Mouse (Mus musculus): ENCODE data around the gene Ppm1g. TPM values are rescaled to one million over a fixed set of nuclear protein-coding genes. Genes with fewer than 3 reads are reported as not detected.
A peak's percentile ranks its signal among the peaks of the same experiment; 100 is the strongest.

The Ppm1g gene
- polyA plus RNA-seq, 1 experiment, result 89.3 TPM

DNA sequence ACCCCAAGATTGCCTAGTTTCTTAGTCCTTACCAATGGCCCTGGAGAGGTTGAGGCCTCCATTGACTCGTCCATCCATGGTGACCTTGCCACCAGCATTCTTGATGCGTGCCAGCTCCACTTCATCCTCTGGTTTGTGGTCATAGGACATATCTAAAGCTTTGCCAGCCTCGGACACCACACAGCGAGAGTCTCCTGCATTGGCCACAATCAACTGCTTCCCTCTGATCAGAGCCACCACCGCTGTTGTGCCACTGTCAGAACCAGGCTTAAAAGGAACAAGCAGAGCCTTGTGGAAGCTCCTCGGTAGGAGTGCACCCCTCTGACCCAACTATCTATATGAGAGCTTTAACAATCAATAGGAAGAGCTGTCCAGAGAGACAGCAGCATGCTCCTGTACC, 16.1 kb downstream of the Ppm1g start:
- Histone ChIP-seq H3K36me3 (ENCODE audit: control insufficient read depth, insufficient read depth) (peaks cover 32% of the 10 kb centered on the region), H3K79me2 (ENCODE audit: control insufficient read depth, insufficient read depth) (peaks cover 25% of the 10 kb centered on the region)
- TF ChIP-seq POLR2A (IDR thresholded peaks at IDR 0.05; ENCODE audit: insufficient read length, low read depth), result no peak
- TF ChIP-seq MYOG (IDR thresholded peaks at IDR 0.05; ENCODE audit: control insufficient read depth in 1 of 3, insufficient read depth in 1 of 3, insufficient read length in 2 of 3, low read depth in 2 of 3), result no peak
- no peak for TF ChIP-seq MYOD1 (IDR thresholded peaks at IDR 0.05; ENCODE audit: control insufficient read depth in 1 of 3, insufficient read length in 2 of 3, low read depth in 2 of 3)
- TF ChIP-seq TCF3 (IDR thresholded peaks at IDR 0.05; ENCODE audit: insufficient read length, low read depth), result no peak
- no peak for TF ChIP-seq REST (IDR thresholded peaks at IDR 0.05; ENCODE audit: insufficient read depth, insufficient read length)

DNA sequence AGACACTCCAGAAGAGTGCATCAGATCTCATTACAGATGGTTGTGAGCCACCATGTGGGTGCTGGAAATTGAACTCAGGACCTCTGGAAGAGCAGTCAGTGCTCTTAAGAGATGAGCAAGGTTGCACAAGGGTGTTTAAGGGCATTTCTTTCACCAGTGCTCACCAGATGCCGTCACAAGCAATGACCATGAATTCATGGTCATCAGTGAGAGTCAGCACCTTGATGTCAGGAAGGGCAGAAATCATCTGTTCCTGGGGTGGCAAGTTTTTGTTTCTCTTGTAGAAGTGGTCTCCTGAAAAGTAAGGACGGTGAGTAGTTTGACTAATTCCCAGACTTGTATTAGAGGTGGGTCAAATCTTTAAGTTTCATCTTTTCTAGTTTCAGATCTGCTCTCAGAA, 16.6 kb downstream of the Ppm1g start:
- Histone ChIP-seq H3K27me3 (ENCODE audit: control insufficient read depth, insufficient read depth, insufficient read length) (no peaks in the 10 kb centered on the region), H3ac (ENCODE audit: control insufficient read depth, insufficient read length) (no peak overlapping the region), H3K4me2 (ENCODE audit: low read depth) (no peak overlapping the region), H3K36me3 (ENCODE audit: control insufficient read depth, insufficient read depth) (peaks cover 37% of the 10 kb centered on the region), H3K4me3 (no peak overlapping the region), H3K79me2 (ENCODE audit: control insufficient read depth, insufficient read depth) (peaks cover 20% of the 10 kb centered on the region)
- TF ChIP-seq POLR2AphosphoS2 (IDR thresholded peaks at IDR 0.05; ENCODE audit: insufficient read length, low read depth), result no peak
- no peak for TF ChIP-seq TCF3 (IDR thresholded peaks at IDR 0.05; ENCODE audit: insufficient read length, low read depth)
- TF ChIP-seq E2F4 (IDR thresholded peaks at IDR 0.05; ENCODE audit: insufficient read depth), result no peak
- TF ChIP-seq USF1 (IDR thresholded peaks at IDR 0.05; ENCODE audit: low read depth), result no peak
- no peak for TF ChIP-seq TCF12 (IDR thresholded peaks at IDR 0.05; ENCODE audit: insufficient read depth, poor library complexity, severe bottlenecking)
- TF ChIP-seq MYOD1 (IDR thresholded peaks at IDR 0.05; ENCODE audit: control insufficient read depth in 1 of 3, insufficient read length in 2 of 3, low read depth in 2 of 3), result no peak
- no peak for TF ChIP-seq SRF (IDR thresholded peaks at IDR 0.05; ENCODE audit: control insufficient read depth, insufficient read length, low read depth)

More for the DNA sequence above, 16.1 kb downstream of the Ppm1g start:
- Histone ChIP-seq H3K4me2 (ENCODE audit: low read depth) (no peak overlapping the region), H3ac (ENCODE audit: control insufficient read depth, insufficient read length) (no peak overlapping the region), H3K27me3 (ENCODE audit: control insufficient read depth, insufficient read depth, insufficient read length) (no peaks in the 10 kb centered on the region), H3K4me3 (no peak overlapping the region)

DNA sequence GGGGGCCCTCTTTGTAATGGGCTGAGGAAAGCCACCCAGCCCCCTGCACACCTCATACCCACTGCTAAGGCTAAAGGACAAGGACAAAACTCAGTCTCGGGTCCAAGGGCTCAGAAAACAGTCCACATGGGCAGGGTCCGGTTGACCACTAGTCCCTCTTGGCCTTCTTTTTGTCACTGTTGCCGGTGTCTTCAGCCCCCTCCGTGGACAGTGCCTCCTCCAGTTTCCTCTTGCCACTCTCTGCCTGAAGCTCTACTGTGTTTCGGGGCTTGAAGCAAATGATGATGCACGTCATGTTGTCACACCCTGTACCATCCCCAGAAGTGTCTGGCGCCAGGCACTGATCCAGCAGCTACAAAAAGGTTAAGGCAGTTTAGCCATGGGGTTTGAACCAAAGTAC, 17.6 kb downstream of the Ppm1g start:
- Histone ChIP-seq H3K36me3 (ENCODE audit: control insufficient read depth, insufficient read depth) (peaks cover 44% of the 10 kb centered on the region), H3K4me2 (ENCODE audit: low read depth) (peak overlapping the region; percentile 90)

DNA sequence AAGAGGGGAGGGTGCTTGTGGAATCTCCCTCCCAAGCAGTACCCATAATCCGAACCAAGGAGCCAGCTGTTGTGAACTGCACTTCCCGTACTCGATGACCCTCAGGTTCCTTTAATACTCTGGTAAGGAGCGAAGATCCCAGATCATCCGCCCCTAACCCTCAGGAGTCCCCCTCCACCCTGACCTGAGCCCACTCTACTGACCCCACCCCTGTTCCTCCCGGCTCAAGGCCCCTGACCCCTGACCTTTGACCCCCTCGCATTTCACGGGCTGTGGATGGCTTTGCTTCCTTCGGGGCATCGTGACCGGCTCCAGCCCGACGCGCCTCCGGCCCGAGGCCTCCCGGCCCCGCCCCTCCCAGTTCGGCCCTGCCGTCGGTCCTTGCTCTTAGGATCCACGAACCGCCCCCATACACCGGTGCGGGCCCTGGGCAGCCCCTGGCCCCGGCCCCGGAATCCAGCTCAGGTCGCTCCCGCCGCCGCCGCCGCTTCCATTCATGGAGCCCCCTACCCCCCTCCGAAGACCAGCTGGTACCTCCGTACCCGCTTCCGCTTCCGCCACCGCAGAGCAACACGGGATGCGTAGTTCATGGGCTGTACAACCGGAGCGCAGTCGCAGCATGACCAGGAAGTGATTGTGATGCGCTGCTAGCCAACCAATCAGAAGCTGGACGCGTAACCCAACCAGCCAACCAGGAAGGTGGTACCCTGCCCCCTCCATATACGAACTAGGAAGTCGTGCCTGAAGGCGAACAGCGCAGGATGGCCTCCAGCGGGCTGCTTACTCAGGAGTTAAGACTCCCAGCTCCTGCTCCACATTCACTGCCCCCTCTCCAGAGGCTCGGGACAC, 18.5 kb downstream of the Ppm1g start, which contains the start of gene Zfp513:
Gene Zfp513 (minus strand): TSS at position 562 of the 849 bp plus-strand sequence.
- peaks cover 44% of the 10 kb centered on the region for H3K36me3 ChIP-seq (ENCODE audit: control insufficient read depth, insufficient read depth)
- H3K4me3 ChIP-seq, result peak within 1 kb of the TSS; percentile 90
- TF ChIP-seq USF1 (IDR thresholded peaks at IDR 0.05; ENCODE audit: low read depth) (peak; percentile 57), CEBPB (IDR thresholded peaks at IDR 0.05; ENCODE audit: insufficient read depth, poor library complexity, severe bottlenecking) (no peak), POLR2A (IDR thresholded peaks at IDR 0.05; ENCODE audit: insufficient read length, low read depth) (peak; percentile 75), MYOD1 (IDR thresholded peaks at IDR 0.05; ENCODE audit: control insufficient read depth in 1 of 3, insufficient read length in 2 of 3, low read depth in 2 of 3) (peak in 2 of 3 experiments; percentile 22 to 52), MAX (IDR thresholded peaks at IDR 0.05; ENCODE audit: low read depth) (no peak), TCF3 (IDR thresholded peaks at IDR 0.05; ENCODE audit: insufficient read length, low read depth) (no peak), E2F4 (IDR thresholded peaks at IDR 0.05; ENCODE audit: insufficient read depth) (no peak), MYOG (IDR thresholded peaks at IDR 0.05; ENCODE audit: control insufficient read depth in 1 of 3, insufficient read depth in 1 of 3, insufficient read length in 2 of 3, low read depth in 2 of 3) (peak in 2 of 3 experiments; percentile 46 to 69), SRF (IDR thresholded peaks at IDR 0.05; ENCODE audit: control insufficient read depth, insufficient read length, low read depth) (no peak), POLR2AphosphoS2 (IDR thresholded peaks at IDR 0.05; ENCODE audit: insufficient read length, low read depth) (peak; percentile 99)
- H3ac ChIP-seq (ENCODE audit: control insufficient read depth, insufficient read length), result peak within 1 kb of the TSS; percentile 34
- peak within 1 kb of the TSS; percentile 90 for H3K4me2 ChIP-seq (ENCODE audit: low read depth)
- H3K27me3 ChIP-seq (ENCODE audit: control insufficient read depth, insufficient read depth, insufficient read length), result no peaks in the 10 kb centered on the region
- peaks cover 12% of the 10 kb centered on the region for H3K79me2 ChIP-seq (ENCODE audit: control insufficient read depth, insufficient read depth)

More for the DNA sequence above, 17.6 kb downstream of the Ppm1g start:
- H3K4me3 ChIP-seq, result peak overlapping the region; percentile 90
- TF ChIP-seq POLR2A (IDR thresholded peaks at IDR 0.05; ENCODE audit: insufficient read length, low read depth), result no peak
- no peak for TF ChIP-seq CEBPB (IDR thresholded peaks at IDR 0.05; ENCODE audit: insufficient read depth, poor library complexity, severe bottlenecking)
- TF ChIP-seq USF1 (IDR thresholded peaks at IDR 0.05; ENCODE audit: low read depth), result no peak
- TF ChIP-seq REST (IDR thresholded peaks at IDR 0.05; ENCODE audit: insufficient read depth, insufficient read length), result no peak
- TF ChIP-seq TCF12 (IDR thresholded peaks at IDR 0.05; ENCODE audit: insufficient read depth, poor library complexity, severe bottlenecking), result no peak
- no peak for TF ChIP-seq POLR2AphosphoS2 (IDR thresholded peaks at IDR 0.05; ENCODE audit: insufficient read length, low read depth)
- no peak for TF ChIP-seq TCF3 (IDR thresholded peaks at IDR 0.05; ENCODE audit: insufficient read length, low read depth)
- TF ChIP-seq SRF (IDR thresholded peaks at IDR 0.05; ENCODE audit: control insufficient read depth, insufficient read length, low read depth), result no peak
- TF ChIP-seq MAX (IDR thresholded peaks at IDR 0.05; ENCODE audit: low read depth), result no peak
- TF ChIP-seq E2F4 (IDR thresholded peaks at IDR 0.05; ENCODE audit: insufficient read depth), result no peak
- no peak for TF ChIP-seq MYOD1 (IDR thresholded peaks at IDR 0.05; ENCODE audit: control insufficient read depth in 1 of 3, insufficient read length in 2 of 3, low read depth in 2 of 3)
- TF ChIP-seq MYOG (IDR thresholded peaks at IDR 0.05; ENCODE audit: control insufficient read depth in 1 of 3, insufficient read depth in 1 of 3, insufficient read length in 2 of 3, low read depth in 2 of 3), result no peak
- H3ac ChIP-seq (ENCODE audit: control insufficient read depth, insufficient read length), result no peak overlapping the region
- H3K27me3 ChIP-seq (ENCODE audit: control insufficient read depth, insufficient read depth, insufficient read length), result no peaks in the 10 kb centered on the region
- peaks cover 12% of the 10 kb centered on the region for H3K79me2 ChIP-seq (ENCODE audit: control insufficient read depth, insufficient read depth)

Data from myocyte (in vitro differentiated cells).